Mouse (Mus musculus) right cerebral cortex, postnatal 36 days (tissue): Measurements from ENCODE around the gene Ahdc1.
"Not testable (repeated sequence)": the region's sequence is repeated elsewhere in the genome, so short reads cannot be mapped to it uniquely, and the experiment has no call there.

Experiments used
- DNase-seq, 2 experiments: peaks; one replicate each; pipeline ENCODE4 v3.0.0; 2022; ENCODE audit warnings: low spot score in 2 of 2, mixed read lengths in 1 of 2

The Ahdc1 gene

DNA sequence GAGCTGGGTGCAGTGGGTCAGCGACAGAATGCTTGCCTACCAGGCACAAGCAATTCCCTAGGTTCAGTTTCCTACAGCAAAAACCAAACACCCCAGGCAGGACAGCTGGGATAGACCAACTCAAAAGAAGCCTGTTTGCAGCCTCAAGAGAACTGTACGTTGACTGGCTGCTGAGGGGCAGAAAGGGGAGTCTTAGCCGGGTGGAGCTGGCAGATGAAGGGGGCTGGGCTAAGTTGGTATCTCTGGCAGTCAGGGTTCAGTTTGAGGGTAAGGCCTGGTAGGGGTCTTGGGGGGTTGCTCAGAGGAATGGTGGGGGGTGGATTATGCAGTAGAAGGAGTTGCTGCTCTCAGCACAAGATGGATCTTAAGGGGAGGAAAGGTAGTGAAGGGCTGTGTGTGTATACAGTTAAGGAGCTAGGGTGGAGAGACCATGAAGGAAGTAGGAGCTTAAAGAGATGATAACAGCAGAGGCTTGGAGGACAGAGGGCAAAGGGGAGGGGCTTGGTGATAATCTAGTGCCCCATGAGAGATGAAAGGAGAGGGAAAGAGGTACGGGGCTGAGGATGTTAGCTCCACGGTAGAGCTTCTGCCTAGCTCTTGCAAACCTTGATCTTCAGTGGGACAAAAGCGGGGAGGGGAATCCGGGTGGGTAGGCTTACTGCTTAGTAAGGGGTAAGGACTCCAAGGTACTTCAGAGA is 68.5 kb downstream of the Ahdc1 start:
- DNase-seq: no peak

DNA sequence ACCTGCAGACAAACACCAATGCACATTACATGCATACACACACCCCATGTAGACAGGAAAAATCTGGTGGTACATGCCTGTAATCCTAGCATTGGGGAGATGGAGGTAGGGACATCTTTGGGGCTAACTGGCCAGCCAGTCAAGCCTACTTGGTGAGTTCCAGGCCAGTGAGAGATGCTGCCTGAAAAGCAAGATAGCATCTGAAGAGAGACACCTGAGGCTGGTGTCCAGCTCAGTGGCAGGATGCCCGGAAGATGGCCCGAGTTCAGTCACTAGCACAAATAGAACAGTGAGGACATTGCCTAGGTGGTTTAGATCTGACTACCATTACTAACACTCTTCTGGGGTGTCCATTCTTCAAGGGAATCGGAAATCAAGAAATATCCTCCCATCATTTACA is 69.8 kb downstream of the Ahdc1 start:
- DNase-seq: no peak

DNA sequence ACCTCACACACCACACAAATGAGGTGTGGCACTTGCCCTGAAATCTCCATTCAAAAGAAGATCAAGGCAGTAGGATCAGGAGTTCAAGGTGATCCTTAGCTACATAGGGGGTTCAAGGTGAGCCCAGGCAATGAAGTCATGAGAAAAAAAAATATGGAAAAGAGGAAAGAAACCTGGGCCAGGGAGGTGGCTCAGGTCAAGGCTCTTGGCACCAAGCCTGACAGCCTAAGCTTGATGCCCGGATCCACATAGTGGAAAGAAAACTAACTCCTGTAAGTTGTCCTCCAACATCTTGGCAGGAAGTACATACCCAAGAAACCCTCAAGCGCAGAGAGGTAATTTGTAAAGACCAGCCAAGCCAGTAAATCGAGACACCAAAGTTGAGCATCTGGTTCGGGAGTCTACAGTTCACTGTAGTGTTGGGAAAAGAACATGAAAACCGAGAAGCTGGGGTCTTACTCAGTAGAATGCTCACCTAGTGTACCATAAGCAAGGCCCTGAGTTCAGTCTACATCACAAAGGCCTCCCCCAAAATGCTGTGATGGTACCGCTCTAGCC is 71.2 kb downstream of the Ahdc1 start:
- no peak for DNase-seq

DNA sequence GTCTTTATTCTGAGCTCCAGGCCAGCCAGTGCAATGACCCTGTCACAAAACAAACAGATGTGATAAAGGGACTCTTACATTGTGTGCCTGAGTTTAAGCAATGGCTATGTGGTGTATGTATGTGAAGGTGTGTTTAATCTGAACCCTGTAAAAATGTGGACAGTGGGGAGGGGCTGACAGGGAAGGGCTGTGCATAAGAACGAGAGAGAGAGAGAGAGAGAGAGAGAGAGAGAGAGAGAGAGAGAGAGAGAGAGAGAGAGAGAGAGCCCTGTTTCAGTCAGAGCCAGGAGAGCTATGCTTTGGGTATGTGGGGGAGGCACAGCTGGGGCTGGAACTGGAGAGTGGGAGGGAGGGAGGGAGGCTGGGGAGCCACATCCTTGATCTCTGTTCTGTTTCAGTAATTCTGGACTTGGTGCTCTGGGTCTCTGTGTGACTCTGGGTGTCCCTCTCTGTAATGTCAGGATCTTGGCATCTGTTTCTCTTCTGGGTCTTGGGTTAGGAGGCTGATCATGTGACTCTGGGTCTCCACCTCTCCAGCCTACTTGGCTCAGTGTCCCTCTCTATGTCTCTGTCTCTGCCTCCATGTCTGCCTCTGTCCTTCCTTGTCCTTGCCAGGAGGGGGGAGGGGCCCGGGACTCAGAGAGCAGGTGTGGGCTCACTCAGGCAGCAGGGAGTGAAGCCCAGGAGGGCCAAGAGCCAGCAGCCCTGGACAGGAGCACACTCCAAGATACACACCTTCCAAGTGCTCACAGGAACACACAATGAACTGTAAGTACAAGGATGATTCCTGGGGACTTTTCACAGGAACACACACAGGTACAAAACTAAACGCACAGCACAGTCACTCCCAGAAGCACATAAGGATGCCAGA is 73.2 kb downstream of the Ahdc1 start:
- DNase-seq: no peak

DNA sequence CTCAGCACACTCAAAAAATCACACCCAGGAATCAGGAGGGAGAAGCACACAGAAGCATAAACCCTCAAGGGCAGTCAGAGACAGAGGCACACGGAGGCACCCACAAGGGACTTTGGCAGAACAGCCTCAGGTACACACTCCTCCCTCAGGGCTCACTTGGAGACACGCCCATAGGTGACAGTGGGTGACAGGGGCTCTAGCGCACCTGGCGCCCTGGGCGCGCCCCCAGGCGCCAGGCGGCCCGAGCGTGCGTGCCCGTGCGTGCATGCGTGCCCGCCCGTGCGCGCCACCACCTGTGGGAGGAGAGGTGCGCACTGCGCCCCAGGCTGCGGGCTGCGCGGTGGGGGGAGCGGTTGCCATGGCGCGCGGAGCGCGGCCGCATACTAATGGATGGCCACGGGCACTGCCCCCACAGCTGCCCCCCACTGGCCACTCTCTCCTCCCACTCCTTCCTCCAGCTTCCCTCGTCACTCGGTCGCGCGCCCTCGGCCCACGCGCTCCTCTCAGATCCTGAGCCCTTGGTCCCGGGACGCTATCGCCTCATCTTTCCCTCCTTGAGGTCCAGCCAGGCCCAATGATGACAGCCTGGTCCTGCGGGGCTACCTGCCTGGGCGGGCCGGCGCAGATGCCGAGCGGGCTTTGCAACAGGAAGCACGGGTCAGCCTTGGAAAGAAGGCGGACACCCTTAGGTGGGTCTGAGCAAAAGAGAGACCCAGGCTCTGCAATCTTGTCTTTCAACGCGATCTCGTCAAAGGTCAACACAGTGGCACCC is 74.1 kb downstream of the Ahdc1 start:
- DNase-seq: peak in 1 of 2 experiments; percentile 70

DNA sequence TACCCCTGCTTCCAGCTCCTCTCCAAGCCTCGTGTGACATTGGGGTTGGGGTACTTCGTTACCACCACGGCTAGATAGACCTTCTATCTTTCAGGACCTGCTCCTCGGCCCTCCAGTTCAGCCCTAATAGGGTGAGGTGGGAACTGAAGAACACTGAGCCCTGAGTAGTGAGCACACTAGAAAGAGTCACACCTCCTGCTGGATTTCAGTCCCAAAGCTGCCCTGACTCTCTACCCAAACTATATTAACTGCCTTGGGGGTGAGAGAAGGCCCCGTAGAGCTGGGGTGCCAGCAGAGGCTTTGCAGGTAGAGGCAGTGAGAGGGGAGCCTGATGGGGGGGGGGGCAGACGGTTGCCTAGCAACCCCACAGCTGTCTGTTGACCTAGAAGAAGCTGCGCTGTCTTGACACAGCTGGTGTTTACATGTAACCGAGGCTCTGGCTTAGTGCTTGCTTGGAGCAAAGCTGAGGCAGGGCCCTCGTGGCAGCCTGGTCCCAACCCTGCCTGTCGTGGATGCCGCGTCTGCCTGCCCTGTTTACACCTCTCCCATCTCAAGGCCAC is 74.8 kb downstream of the Ahdc1 start:
- DNase-seq: no peak

DNA sequence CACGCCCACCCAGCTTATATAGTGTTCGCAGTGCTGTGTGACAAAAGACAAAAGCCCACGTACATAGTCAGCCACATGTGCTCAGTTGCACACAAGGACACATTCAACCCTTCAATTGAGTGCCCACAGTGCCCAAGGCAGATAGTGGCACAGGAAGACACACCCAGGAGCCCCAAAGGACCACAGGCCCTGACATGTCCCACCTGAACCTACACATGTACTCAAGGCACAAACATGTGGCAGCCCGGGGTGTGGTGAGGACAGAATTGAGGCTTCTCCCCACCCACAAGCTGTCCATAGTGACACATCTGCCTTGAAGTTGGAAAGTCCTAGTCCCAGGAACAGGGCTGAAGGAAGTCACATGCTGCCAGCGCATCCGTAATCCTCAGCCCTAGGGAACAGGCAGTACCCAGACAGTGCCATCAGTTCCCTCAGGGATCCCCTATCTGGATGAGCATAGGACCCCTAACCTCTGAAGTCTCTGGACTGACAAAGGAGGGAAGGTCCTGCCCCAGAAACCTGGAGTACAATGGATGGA is 76.2 kb downstream of the Ahdc1 start:
- DNase-seq: no peak

DNA sequence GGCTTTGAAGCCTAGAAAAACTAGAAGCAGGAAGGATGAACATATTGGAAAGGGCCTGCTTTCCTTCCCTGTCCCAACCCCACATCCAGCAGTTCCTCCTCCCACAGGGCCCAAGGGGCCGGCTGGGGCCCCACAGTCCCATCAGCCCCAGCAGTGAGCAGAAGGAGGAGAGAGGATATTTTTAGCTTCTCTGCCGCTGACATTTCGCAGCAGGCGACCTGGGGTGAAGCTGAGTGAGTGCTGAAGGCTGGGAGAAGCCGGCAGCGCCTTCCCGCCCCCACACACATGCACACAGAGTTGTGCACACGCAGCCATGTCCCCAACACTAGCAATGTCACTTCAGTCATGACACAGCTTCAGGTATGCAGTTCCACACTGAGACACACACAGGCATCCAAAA is 76.8 kb downstream of the Ahdc1 start:
- no peak for DNase-seq

DNA sequence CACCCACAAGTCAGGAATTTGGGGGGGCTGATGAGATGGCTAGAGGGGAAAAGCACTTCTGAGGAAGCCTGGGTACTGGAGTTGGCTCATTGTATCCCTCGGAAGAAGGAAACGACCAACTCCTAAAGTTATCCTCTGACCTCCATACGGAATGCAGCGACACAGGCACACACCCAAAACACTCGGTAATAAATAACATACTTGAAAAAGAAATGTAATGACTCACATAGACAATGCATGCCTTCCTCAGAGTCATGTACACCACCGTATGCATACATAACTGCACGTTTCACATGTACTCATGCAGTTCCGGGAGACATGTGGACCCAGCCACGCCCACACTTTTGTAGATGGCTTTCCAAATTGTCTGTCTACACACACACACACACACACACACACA is 78.3 kb downstream of the Ahdc1 start:
- no peak for DNase-seq

DNA sequence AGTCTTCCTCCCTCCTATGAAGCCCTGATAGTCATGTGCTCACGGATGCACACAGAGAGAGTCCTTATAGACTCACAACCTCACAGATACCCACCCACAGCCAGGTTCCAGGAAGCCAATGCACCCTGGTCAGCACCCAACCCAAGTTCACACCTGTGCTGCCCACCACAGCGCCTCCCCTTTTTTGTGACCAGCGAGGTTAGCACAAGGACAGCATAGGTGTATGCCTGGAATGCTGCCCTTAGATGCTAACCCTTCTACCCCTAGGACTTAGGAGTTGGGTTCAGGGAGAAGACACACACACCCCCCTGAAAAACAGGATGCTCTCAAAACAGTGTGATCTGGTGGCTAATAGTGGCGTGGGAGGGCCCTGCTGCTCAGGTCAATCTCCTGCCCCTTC is 78.7 kb downstream of the Ahdc1 start:
- DNase-seq: no peak

DNA sequence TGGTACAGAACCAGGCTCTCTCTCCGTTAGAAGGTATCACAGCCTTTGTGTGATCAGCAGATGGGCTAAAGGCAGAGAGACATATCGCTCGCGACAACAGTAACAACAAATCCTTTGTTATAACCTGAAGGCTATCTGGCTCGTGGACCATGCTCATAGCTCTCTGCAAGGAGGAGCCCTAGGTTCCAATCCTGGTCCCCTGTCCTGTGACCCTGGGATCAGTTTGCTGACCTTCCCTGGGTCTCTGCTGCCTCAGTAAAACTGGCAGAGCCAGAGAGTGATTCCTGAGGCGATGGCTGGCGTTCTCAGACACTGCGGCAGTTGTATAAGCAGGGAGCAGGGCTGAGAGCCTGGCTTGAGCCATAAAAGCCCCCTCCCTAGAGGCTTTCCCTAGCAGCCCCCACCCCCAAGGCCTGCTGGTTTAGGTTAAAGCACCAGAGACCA is 79.2 kb downstream of the Ahdc1 start:
- no peak for DNase-seq

DNA sequence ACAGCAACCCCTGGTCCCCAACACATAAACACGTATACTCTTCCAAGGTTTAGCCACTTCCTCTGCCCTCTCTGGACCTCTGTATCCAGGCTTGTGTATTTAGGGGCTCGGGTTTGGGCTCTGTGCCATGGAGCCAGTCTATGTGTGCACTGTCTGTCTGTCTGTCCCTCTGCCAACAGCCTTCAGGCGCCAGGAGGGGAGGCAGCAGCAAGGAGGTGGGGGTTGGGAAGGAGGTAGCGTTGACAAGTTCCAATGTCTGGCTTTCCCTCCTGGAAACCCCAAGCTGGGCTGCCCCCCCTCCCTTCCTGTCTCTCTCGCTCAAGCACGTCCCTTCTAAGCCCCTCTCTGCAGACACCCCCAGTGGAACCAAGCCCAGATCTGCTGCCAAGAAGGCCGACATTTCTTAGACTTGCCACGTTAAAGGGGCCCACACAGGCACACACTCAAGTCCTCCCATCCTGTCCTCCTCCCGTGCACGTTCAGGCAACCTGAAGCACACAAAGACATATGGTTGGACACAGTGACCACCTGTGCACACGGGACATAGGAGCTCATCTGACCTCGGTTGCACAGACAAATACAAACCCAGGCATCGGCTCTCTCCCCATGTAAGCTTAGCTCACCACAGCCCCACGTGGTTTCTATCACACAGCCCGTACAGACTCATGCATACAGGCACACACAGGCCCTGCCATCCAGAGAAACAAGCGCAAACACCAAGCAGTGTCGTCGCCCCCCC is 79.8 kb downstream of the Ahdc1 start:
- no peak for DNase-seq

DNA sequence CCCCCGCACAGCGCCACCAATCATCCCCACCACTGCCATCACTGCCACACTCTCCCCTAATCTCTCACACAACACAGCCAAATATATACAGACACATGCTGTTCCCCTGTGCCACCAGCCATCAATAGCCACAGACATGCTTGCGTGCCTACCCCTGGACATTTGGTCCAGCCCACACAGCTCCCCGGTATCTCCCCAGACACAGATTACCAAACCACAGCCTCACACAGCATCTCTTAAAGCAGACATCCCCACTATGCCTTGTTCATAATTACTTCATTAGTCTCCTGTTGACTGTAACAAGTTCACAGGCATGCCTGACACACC is 80.4 kb downstream of the Ahdc1 start:
- DNase-seq: no peak

DNA sequence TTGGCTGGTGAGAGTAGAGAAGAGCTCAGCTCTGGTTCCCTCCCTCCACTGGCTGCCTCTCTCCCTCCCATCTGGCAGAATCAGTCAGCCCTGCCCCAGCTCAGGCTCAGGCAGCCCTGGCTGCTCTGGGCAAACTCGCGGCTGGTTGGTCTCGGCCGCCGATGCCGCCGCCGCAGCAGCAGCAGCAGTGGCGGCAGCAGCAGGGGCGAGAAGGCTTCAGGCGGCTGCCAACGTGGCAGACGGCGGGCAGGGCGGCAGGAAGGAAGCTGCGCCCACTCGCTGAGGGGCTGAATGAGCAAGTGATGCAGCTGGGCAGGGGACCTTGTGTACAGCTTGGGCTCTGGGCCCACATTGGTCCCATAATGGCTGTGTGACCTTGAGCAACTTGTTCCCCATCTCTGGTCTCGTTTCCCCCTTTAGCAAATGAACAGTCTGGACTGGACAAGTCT is 81.4 kb downstream of the Ahdc1 start:
- no peak for DNase-seq

DNA sequence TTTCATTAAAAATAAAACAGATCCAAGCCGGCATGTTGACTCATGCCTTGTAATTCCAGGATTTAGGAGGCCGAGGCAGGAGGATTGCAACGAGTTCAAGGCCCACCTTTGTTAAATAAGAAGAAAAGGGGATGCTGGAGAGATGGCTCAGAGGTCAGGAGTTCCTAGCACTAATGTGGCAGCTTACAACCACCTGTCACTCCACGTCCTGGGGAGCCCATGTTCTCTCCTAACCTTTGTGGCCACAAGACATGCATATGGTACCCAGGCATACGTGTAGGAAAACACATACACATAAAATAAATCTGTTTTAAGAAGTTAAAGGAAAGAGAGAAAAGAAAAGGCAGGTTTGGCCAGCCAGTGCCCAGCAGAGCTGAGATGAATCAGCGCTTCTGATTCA is 82.0 kb downstream of the Ahdc1 start:
- DNase-seq: no peak

DNA sequence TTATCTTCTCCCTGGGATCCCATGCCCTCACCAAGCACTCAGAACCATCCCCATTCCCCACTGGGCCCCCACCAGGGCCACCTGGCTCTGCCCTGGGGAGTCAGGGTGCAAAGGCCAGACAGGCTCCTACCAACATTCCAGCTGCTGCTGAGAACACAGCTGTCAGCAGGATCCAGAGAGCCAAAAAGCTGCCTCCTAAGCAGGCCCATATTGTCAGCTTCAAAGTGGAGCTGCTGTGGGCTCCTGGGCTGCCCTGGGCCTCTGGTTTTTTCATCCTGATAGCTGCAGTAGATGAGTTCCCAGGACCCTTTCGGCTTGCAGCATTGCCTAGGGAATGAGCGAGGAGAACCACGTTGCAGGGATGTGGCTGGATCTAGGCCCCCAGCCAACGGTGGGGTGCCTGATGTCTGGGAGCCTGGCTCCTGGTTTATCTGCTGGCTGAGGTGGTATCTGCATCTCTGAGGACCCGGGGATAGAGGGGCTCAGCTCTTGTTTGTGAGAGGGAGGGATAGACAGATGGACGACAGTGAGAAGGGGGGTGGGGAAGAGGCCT is 82.5 kb downstream of the Ahdc1 start:
- no peak for DNase-seq

DNA sequence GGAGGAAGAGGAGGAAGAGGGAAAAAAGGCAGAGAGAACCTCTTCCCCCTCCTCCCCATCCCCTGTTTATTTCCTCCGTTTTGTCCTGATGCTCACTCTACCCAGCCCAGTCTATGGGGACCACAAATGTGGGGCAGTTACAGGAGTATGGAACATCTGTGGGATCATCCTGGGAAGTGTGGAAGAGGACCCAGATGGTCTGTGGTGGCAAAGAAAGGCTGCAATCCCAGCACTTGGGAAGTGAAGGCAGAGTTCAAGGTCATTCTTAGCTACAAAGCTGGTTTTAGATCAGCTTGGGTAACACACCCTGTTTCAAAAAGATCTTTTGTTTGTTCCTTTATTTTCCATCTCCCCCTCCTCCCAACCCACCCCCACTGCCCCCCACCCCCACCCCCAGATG is 83.2 kb downstream of the Ahdc1 start:
- no peak for DNase-seq

DNA sequence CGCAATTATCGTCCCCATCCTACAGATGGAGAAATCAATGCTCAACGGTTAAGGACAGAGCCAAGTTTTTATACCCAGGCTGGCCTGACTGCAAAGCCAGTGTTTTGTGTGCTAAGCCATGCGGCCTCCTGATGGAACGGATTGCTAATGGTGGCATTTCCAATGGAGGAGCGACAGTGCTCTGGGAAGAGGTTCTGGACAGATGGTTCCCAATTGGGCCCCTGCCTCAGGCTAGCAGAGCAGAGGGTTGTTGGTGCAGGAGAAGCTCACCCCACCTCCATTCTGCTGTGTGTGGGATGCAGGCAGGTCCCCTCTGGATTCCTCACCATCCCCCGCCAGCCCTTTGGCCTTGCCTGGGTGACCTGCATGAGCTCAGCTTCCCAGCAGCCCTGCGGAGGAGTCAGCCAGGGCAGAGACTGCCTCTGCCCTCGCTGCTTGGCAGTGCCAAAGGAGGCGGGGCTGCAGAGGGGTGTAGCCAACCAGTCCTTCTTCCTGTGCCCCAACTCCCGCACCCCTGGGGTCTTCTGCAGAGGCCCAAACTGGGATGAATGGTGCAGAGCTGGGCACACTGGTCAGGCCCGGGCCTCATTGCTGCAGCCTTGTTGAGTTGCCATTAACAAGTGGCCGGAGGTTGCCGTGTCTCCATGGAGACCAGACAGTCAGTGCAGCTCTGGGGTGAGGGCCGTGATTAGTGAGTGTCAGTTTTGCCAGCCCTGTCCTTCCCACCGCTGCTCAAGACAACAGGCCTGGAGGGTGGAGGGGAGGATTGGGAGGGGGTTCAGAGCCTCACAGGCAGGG is 84.1 kb downstream of the Ahdc1 start:
- no peak for DNase-seq

DNA sequence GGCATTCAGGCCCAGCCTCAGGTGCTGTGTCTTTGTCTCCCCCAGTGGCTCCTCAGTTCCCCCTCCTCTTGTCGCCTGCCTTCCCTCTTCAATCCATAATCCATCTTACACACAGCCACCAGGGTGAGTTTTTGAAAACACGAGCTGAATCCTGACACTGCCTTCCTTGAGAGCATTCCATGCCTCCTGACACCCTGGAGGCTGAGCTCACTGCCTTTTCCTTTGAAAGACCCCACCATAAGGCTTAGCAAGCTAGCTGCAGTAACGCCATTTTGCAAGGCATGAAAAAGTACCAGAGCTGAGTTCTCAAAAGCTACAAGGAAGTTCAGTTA is 84.6 kb downstream of the Ahdc1 start:
- DNase-seq: not testable (repeated sequence)

DNA sequence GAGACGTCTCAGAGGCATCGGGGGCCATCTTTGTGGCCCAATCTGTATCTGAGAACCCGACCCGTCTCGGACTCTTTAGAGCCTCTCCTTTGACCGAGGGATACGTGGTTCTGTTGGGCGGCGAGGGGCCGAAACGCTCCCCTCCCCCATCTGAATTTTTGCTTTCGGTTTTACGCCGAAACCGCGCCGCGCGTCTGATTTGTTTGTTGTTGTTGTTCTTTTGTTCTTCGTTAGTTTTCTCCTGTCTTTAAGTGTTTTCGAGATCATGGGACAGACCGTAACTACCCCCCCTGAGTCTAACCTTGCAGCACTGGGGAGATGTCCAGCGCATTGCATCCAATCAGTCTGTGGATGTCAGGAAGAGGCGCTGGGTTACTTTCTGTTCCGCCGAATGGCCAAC is 85.6 kb downstream of the Ahdc1 start:
- DNase-seq: not testable (repeated sequence)
